Mouse (Mus musculus) spleen, postnatal 36 days (tissue): ENCODE measurements around the gene Ntm.

ENCODE experiments used
- DNase-seq, 2 experiments: peaks; one replicate each; pipeline ENCODE4 v3.0.0; 2022; ENCODE audit warnings: low spot score in 2 of 2, mixed read lengths in 1 of 2

The Ntm gene

DNA sequence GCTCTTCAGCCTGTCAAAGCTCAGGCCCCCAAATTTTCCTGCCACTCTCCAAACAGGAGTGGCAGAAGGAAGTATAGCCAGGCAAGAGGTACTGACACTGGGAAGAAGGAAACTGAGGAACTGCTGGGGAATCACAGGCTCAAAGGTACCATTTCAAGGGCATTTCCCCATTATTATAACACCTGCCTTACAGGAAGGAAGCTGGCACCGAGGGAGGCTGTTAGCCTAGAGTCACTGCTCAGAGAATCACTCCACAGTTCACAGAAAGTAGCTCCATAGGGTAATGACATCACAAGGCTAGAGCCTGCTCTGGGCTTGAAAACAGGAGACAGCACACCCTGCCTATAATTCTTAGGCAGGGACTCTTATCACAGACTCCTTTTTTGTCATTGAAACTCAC lies 643.7 kb downstream of the Ntm start:
- DNase-seq: no peak

DNA sequence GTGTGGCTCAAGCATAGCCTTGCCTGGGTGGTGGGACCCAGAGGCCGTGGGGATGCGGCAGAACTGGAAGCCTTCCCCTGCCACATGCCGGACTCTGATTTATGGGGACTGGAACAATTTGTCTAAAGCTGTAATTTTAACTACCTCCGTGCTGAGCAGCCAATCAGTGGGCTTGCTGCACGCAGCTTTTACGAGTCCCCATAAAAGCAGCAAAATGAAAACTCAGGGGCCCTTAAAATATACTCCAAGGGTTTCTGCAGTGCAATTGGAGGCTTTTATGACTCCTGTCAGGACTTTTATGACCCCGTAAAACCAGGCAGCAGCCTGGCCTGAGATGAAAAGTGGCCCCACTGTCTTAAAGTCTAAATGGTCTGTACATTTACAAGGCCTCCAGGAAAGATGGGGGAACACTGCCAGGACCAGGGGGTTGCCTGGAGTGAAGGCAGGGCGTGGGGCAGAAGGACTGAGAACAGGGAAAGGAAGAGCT lies 644.2 kb downstream of the Ntm start:
- DNase-seq: no peak

DNA sequence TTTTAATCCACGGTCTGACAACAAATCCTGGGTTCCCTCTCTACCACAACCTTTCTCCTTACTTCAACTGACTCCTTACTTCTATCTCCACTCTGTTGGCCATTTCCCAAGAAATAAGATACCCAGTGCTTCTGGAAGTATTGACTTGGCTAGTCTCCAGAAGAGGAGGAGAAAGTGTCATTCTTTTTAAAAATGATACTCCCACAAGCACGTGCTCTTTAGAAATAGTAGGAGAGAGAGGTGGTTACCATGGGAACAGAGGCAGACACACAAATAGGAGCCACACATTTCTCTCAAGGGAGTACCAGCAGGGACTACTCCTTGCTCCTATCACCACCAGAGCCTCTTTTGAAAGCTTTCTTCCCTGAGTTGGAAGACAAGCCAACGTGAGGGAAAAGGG lies 645.3 kb downstream of the Ntm start:
- no peak for DNase-seq

DNA sequence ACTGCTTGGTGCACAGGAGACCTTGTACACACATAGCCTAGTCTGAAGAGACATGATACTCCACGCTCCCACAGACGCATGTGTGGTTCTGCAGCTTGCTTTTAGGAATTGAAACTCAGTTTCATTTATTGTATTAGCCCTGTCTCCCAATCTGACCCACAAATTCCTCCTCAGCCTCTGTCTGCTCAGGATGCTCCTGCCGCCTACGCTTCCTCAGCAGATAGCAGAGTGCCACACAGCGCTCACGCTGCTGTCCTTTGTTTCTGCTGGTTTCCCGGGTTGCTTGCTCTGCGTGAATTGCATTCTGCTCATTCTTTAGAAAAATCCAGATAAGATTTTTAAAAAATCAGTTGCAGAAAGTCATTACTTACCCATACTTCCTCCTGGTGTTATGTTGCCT lies 647.1 kb downstream of the Ntm start:
- DNase-seq: no peak

DNA sequence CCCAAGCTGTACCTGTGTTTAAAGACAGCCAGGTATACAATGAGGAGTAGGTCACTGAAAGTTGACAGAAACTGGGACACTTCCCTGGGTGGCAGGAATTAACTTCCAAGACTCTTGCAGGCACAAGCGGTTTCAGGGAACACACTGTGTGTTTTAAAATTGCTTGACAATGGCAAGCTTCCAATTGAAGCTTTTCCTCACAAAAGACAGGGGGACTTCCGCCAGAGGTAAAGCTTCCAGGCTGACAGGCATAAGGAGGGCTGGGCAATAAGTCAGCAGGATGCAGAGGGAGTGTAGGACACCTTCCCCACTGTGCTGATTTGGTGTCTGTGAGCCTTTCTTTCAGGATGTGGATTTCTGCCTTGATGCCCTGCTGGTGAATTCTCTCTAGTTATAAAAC lies 656.0 kb downstream of the Ntm start:
- no peak for DNase-seq

DNA sequence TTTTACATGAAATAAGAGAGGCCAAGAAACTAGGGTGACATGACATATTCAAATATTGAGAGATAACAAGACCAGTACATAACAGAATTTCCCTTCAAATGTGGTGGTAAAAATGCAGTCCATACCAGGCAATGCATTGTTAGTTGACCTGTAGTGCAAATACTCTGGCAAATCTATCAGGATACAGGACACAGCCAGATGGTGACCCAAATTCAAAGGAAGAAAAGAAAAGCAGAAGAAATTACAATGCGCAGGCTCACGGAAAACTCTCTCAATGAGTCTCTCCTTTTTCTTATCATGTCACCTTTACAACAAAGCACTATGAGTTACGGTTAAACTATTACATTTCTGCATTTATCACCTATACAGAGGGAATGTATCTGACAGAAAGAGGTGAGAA lies 664.6 kb downstream of the Ntm start:
- no peak for DNase-seq

DNA sequence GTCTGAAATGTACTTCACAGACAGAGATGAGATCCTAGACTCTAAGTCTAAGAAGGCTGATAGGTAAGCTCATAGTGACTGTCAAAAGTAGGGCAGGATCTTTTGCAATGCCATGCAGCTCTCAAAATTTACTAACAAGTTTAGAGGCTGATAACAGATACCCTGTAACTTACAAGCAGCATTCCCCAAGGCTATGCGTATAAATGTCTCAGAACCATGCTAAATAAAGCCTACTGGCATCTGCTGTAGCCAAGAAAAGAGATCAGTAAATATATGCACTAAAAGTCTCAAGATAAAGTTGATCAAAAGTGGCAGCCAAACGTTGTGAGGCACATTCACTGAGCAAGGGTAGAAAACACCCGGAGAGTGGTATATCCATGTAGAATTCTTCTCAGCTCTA lies 666.2 kb downstream of the Ntm start:
- DNase-seq: no peak

DNA sequence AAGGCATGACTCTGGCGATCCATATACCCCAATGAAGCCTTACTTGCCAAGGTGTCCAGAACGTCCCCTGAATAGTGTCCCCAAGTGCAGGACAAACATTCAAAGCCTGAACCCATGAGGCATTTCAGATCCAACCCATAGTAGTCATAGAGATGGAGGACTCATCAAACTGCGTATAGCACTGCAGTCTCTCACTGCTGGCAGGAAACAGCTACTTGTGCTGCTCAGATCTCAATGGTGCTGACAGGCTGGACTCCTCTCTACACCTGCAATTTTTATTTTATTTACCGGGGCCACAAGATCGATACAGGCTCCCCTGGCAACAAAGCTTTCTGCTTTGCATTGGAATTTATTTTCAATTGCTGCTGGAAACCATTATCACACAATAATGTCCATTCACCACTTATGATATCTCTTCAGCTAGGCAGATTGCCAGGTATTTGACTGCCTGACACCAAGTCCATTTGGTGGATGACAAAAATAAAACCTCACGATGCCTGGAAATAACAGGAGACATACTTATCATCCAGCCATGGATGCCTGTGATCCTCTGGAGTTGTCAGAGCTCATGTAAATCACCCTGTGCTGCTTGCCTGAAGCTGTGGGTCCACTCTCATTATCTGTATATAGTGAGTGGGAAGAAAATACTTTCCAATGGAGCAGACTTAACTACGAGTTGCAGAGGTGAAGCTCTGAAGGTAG lies 674.8 kb downstream of the Ntm start:
- DNase-seq: no peak

DNA sequence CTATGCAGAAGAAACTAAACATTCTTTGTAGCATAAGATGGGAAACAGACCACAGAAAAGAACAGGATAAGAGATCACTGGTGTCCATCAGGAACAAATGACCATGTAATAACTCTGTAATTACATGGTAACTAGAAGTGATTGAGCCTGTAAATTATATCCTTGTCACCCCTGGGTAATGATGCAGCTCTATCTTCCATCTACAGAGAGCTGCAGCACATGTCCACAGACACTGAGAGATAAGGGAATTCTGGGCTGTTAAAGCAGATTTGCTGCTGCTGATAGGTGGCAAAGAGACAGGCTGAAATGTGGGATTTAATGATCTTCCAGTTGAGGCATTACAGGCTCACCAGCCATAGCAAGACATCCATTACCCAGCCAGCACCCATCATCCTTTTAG lies 677.8 kb downstream of the Ntm start:
- DNase-seq: no peak

DNA sequence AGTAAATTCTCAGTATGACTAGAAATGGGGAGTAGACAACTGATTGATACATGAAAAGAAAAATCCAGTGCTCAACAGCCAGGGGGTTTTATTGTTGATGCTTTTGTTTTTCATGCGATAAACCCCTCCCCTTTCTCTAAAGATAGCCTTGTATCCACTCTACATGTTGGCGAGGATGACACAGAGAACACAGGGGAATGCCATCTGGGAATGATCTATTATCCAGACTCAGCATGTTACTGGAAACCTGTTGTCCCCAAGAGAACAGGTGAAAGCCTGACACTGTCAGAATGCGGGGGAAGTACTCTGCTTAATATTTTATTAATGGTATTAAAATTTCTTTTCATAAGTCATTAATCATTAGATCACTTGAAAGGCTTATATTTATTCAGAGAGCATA lies 690.1 kb downstream of the Ntm start:
- no peak for DNase-seq

DNA sequence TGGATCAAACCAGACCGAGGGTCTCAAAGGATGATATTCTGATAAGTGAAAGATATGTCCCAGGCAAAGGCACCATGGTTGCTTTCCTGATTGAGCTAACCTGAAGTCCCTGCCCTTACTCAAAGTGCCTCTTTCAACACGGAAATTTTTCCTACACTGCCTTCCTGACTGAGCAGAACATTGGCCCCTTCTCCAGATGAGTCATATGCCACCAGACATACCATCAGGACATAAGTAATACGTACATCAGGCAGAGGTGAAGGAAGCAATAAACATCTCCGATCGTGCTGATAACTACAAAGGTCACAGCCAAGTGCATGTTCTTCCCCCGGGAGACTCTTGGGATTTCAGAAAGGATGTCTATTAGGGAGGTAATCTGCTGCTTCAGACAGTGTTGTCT lies 693.0 kb downstream of the Ntm start:
- DNase-seq: no peak

DNA sequence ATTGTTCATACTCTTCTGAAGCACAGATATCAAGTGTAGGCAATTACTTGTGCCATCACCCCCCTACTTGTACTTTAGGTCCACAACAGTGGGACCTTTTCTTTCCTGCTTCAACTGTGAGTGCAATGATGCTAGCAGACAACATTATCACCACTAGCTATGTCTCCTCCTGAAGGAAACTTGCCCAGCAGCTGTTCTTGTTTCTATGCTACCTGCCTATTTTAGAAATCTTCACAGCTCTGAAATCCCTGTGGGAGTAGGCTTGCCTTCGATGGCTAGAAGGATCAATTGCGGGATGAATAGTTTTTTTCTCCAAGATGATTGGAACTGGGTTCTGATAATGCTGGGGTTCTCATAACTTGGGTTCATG lies 693.7 kb downstream of the Ntm start:
- DNase-seq: no peak

DNA sequence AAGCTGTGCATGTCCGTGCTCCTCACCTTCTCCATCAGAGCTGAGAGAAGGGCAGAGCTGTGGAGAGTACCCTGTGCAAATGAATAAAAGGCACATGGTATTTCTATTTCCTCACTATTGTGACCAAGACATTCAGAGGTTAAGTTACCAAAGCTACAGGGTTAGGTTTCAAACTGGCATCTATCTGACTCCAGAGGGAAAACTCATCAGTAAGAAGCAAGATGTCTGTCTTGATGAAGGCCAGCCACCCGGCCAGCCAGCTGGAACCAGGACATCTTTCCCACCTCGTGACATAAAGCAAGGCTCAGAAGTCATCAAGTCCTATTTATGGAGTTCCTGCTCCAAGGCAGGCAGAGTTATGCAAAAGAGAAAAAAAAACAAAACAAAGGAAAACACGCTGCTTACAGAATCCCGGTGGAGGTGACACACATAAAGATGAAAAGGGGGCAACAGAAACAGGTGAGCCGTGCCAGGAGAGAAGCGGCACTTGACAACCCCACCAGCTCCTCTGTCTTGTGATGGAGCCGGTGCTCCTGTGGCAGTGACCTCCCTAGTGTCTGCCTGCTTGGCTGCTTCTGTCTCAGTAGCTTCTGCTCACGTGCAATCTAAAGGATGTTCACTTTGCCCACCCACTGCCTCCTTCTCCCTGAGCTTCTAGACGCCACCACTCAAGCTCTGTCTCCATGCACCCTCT lies 694.2 kb downstream of the Ntm start:
- no peak for DNase-seq

DNA sequence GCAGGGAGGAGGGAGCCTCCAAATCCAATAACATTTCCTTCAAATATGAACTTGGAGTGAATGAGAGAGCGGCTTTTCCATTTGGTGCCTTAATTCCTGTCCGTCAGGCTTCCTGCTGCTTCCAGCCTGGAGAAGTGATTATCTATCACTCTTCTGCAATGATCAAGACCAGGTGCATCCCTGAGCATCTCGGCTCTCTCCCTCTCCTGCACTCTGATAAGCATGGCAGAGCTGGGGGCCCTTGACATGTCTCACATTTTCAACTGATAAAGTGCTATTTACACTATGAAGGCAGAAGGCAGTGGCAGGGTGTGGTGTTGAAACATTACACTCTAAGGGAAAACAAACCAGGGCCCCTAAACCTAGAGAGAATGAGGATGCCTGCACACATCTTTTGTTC lies 695.3 kb downstream of the Ntm start:
- no peak for DNase-seq

DNA sequence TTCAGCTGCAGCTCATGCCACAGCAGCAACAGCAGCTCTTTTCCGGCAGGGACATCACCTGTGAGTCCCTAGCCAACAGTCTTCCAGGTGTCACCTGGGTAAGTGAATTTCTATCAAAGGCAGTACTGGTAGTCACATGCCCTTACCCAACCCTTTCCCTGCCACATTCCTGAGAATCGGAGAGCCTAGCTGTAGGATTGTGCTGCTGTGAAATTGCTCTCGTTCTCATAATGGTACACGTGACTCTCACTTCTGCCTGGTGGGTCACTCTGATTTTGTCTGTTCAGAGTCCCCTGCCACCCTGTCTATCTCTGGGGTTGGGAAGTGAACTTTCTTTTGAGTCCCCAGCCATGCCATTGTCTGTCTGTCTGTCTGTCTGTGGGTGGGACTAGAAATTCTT lies 697.8 kb downstream of the Ntm start:
- no peak for DNase-seq

DNA sequence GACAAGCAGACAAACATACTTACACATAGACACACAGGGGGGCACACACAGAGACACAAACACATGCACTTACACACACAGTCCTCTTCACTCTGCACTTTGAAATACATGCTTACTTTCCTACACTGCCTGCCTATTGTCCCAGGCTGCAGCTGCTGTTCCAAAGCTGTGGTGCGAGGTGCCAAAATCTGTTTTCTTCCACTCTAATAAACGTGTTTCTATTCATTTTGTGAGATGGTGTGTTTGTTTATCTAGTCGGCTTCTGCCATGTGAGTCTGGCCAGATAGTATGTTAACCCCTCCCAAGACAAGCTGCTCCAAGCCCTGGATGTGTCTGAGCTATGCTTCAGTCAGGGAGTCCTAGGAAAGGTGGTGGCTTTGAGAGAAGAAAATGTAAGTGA lies 700.1 kb downstream of the Ntm start:
- no peak for DNase-seq

DNA sequence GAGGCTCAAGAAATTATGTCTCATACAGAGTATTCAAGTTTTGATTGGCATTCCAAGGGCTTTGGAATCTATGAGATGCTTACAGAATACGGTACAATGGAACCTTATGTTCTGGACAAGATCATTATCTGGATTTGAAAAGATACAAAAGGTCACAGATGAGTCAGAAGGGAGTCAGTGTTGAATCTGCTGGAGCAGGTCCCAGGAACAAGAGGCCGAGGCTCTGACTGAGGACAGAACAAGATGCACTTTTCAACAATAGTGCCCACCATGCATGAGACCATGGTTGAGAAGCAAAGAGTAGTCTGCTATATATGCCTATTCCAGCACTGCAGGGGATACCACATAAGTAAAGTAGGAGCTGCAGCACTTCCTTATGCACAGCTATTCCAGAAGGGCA lies 710.1 kb downstream of the Ntm start:
- DNase-seq: no peak

DNA sequence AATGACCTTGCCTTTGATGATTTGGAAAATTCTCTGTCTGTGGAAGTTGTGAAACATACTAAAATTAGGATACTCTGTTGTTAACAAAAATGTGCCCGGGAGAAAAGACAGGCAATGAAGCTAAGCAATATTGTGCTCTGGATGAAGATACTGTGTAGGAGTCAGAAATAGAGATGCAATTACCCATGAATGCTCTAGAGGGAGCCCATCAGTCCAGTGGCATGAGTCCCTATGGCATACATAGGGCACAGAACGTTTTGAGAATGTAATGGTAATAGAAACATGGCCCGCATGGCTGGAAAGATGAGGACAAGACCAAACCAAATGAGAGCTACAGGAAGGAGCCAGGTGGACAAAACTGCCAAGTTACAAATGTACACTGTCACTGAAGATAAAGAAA lies 712.1 kb downstream of the Ntm start:
- no peak for DNase-seq

DNA sequence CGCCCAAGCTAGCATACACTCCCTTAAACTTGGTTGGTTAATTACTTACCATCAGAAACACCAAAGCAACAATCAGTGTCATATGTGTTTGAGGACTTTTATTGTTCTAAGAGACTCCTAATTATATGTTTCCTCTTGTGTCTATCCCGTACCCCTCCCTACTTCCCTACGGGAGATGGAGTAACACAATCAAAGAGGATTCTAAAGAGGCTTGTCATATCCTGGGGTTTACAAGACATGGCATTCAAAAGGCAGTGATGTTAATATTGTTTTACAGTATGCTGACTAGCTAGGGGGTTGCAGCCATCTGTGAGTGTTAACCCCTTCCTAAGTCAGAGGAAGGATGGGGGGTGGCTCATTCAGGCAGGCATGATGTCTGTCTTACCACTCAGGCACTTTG lies 715.1 kb downstream of the Ntm start:
- no peak for DNase-seq

DNA sequence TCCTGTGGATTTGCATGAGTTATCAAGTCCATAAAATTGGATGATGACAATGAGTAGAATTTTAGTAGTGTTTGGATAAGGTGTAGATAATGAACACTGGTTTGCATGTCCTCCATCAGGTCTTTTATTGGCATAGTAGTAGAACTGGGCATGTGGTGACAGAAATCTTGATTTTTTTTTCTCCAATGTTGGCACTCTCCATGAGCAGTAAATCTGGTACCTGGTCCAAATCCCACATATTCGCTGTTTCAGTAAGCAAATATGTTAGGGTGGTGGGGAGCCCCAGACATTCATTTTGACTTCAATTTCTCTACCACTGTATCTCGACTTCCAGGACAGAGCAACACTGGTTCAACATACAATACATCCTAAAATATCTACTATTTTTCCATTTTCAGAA lies 718.9 kb downstream of the Ntm start:
- DNase-seq: no peak

DNA sequence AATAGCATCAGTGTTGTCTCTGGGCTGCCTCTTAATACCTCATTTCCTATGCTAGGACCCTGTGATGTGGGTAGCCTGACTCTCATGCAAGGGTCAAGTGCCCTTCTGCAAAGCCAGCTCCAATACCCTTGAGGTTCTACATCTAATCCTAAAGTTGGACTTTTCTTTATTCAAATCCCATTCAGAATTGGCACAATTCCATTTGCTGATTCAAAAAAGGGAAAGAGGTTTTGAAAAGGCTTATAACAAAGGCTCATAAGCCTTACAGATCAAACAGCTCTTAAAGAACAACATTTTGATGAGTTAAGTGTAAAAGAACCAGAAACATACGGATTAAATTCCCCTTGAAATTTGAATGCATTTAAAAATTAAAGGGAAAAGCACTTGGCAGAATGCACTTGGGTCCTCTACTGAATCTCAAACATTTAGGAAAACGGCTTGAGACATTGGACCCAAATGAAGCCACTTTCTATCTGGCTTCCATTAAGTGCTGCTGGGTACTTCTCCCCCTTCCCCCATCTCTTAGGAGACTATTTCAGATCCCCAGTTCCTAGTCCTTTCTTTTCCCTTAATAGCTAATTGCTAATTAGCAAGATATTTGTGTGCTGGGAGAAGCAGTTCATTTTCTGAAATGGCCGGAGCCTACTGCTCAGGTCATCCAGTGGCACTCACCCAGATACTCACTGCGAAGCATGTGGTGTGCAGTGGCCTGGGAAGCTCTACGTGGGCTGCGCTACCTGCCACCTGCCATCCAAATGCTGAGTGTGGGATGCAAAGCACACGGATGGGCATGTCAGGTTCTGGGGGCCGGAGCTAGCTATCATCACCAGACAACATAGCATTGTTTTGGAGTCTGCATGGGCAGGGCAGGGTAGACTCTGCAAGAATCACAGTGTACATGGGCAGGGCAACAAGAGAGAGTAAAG lies 720.2 kb downstream of the Ntm start:
- DNase-seq: no peak

DNA sequence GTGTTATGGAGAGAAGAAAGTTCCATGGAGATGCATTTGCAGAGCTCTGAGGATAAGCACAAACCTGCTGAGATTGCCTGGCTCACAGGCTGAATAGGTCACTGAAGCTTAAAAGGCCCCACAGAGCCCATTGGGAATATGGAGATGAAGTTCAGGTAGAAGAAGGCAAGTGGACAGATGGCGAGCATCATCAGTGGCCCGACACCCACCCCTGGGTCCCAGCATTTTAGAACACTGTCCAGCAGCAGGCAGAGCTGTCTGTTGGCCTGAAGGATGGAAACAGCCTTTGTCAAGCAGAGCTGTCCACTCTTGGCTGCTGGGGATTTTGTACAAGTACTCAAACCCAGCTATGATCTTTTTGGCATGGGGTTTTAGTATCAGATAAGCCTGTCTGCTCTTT lies 722.1 kb downstream of the Ntm start:
- DNase-seq: no peak

DNA sequence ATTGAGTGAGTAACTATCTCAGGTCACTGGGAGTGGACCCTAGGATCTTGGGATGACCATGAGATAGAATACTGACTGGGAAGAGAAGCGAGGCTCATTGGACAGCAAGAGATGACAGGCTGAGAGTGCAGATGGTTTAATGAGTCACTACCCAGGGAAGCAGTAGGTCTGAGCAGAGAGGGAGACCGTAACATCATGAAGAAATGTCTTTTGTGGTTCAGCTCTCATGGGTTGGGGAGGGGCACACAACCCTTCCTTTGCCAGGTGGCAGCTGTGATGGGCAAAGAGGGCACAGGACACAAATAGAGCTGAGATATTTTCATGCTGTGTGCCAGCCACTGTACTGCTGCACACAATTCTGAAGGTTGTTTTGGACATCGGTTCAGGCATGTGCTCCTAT lies 724.0 kb downstream of the Ntm start:
- DNase-seq: no peak
